Mouse (Mus musculus) forebrain, embryonic 15.5 days (tissue): ENCODE data around the gene Cdh22. TPM values are rescaled to one million over a fixed set of nuclear protein-coding genes. Genes with fewer than 3 reads are reported as not detected.
A peak's percentile ranks its signal among the peaks of the same experiment; 100 is the strongest.

ENCODE experiments used
- ATAC-seq: fragments of 200-750 bp; cut with Nextera tagmentation; replicated peaks from 2 replicates; pipeline ENCODE4 v1.8.0; 2017; ENCODE audit warnings: mild to moderate bottlenecking, moderate TSS enrichment, moderate library complexity
- H3K27ac ChIP-seq: fragments of 300-500 bp; sonication (generic); replicated peaks from 2 replicates; pipeline ENCODE4 v1.5.1; 2015; ENCODE audit warnings: mild to moderate bottlenecking, inconsistent platforms
- H3K27me3 ChIP-seq: fragments of 300-500 bp; sonication (generic); 2 replicates; pipeline ENCODE4 v1.6.1; 2015; ENCODE audit warnings: inconsistent platforms
- H3K36me3 ChIP-seq: fragments of 300-500 bp; sonication (generic); 2 replicates; pipeline ENCODE4 v1.6.1; 2015; ENCODE audit warnings: mild to moderate bottlenecking, inconsistent platforms
- H3K4me1 ChIP-seq: fragments of 300-500 bp; sonication (generic); 2 replicates; pipeline ENCODE4 v1.6.1; 2015; ENCODE audit warnings: inconsistent platforms
- H3K4me2 ChIP-seq: fragments of 300-500 bp; sonication (generic); replicated peaks from 2 replicates; pipeline ENCODE4 v1.6.1; 2015; ENCODE audit warnings: mild to moderate bottlenecking, inconsistent platforms
- H3K4me3 ChIP-seq: fragments of 300-500 bp; sonication (generic); 2 replicates; pipeline ENCODE4 v1.5.1; 2015; ENCODE audit warnings: mild to moderate bottlenecking, inconsistent platforms
- H3K9ac ChIP-seq: fragments of 300-500 bp; sonication (generic); replicated peaks from 2 replicates; pipeline ENCODE4 v1.6.1; 2015; ENCODE audit warnings: mild to moderate bottlenecking, inconsistent platforms
- H3K9me3 ChIP-seq: fragments of 300-500 bp; sonication (generic); 2 replicates; pipeline ENCODE4 v1.6.1; 2016; ENCODE audit warnings: inconsistent platforms
- WGBS: fragments of 180-500 bp; shearing (Covaris S2); methylation state at CpG from one replicate; pipeline ENCODE4 v1.1.7; 2015; ENCODE audit warnings: mixed read lengths; 5-methylcytosine and 5-hydroxymethylcytosine counted together
- polyA plus RNA-seq: library from polyadenylated mRNA; unstranded; fragments of >200 nt; fragmentation: Nextera tagmentation; extraction: Ambion mirVana; gene quantifications from 2 replicates; pipeline ENCODE4 v1.2.1, GENCODE M21; 2015

Gene Cdh22
- polyA plus RNA-seq, 1 experiment from 2014 or later = 6.1 TPM

- Histone ChIP-seq H3K27ac (no peak overlapping the region), H3K9me3 (no peaks in the 10 kb centered on the region), H3K9ac (no peak overlapping the region), H3K4me2 (no peak overlapping the region), H3K36me3 (no peaks in the 10 kb centered on the region), H3K27me3 (0 out of 2 replicates have a peak, but pooled peaks cover 3% of the 10 kb centered on the region), H3K4me3 (no peak overlapping the region), H3K4me1 (peaks cover 23% of the 10 kb centered on the region)
- no peak for ATAC-seq
- WGBS = 79% methylated on average over 8 of the region's 8 CpGs
Measured at GRCm38 (mm10) chr2:165220347-165220945, 14.2 kb downstream of the Cdh22 start.

- no peak overlapping the region for H3K4me2 ChIP-seq
- H3K27me3 ChIP-seq = 0 out of 2 replicates have a peak, but pooled peaks cover 3% of the 10 kb centered on the region
- H3K36me3 ChIP-seq = no peaks in the 10 kb centered on the region
- no peak for ATAC-seq
- H3K4me3 ChIP-seq = no peak overlapping the region
- H3K4me1 ChIP-seq = peaks cover 27% of the 10 kb centered on the region
- WGBS = 67% methylated on average over 8 of the region's 8 CpGs
- no peak overlapping the region for H3K9ac ChIP-seq
- H3K27ac ChIP-seq = no peak overlapping the region
- H3K9me3 ChIP-seq = no peaks in the 10 kb centered on the region
Measured at GRCm38 (mm10) chr2:165218954-165219353, 15.7 kb downstream of the Cdh22 start.

- no peak overlapping the region for H3K4me2 ChIP-seq
- ATAC-seq = no peak
- H3K4me1 ChIP-seq = peaks cover 25% of the 10 kb centered on the region
- 91% methylated on average over 16 of the region's 16 CpGs for WGBS
- H3K27ac ChIP-seq = no peak overlapping the region
- H3K27me3 ChIP-seq = peaks cover 7% of the 10 kb centered on the region; the same call in 1 of the 2 replicates
- no peak overlapping the region for H3K9ac ChIP-seq
- no peak overlapping the region for H3K4me3 ChIP-seq
- H3K36me3 ChIP-seq = no peaks in the 10 kb centered on the region
- no peaks in the 10 kb centered on the region for H3K9me3 ChIP-seq
Measured at GRCm38 (mm10) chr2:165217361-165218149, 17.1 kb downstream of the Cdh22 start.

GRCm38 (mm10) chr2:165215103-165215951 lies 19.3 kb downstream of the Cdh22 start:
- ATAC-seq = peak; percentile 61
- Histone ChIP-seq H3K9me3 (no peaks in the 10 kb centered on the region), H3K9ac (no peak overlapping the region), H3K27me3 (peaks cover 11% of the 10 kb centered on the region; the same call in 1 of the 2 replicates), H3K4me3 (peak overlapping the region; percentile 17), H3K27ac (peak overlapping the region; percentile 34; the same call in 1 of the 2 replicates), H3K36me3 (no peaks in the 10 kb centered on the region), H3K4me2 (peak overlapping the region; percentile 40), H3K4me1 (peaks cover 36% of the 10 kb centered on the region)
- 3% methylated on average over 39 of the region's 39 CpGs for WGBS

GRCm38 (mm10) chr2:165211426-165212079 lies 23.1 kb downstream of the Cdh22 start:
- Histone ChIP-seq H3K4me1 (peaks cover 41% of the 10 kb centered on the region), H3K4me2 (peak overlapping the region; percentile 29), H3K9me3 (no peaks in the 10 kb centered on the region), H3K36me3 (no peaks in the 10 kb centered on the region), H3K4me3 (peak overlapping the region; percentile 1; the same call in 1 of the 2 replicates), H3K27ac (no peak overlapping the region; the same call in 1 of the 2 replicates), H3K27me3 (peaks cover 11% of the 10 kb centered on the region; the same call in 1 of the 2 replicates), H3K9ac (no peak overlapping the region)
- 3% methylated on average over 20 of the region's 20 CpGs for WGBS
- ATAC-seq = peak; percentile 30

GRCm38 (mm10) chr2:165210948-165211347 lies 23.7 kb downstream of the Cdh22 start:
- Histone ChIP-seq H3K36me3 (no peaks in the 10 kb centered on the region), H3K27me3 (peaks cover 11% of the 10 kb centered on the region; the same call in 1 of the 2 replicates), H3K4me3 (no peak overlapping the region), H3K4me2 (peak overlapping the region; percentile 29), H3K9ac (no peak overlapping the region), H3K27ac (no peak overlapping the region), H3K9me3 (no peaks in the 10 kb centered on the region), H3K4me1 (peaks cover 39% of the 10 kb centered on the region)
- no peak for ATAC-seq
- 1% methylated on average over 15 of the region's 15 CpGs for WGBS

GRCm38 (mm10) chr2:165207689-165208088 lies 27.0 kb downstream of the Cdh22 start:
- no peak overlapping the region for H3K4me3 ChIP-seq
- peaks cover 34% of the 10 kb centered on the region for H3K4me1 ChIP-seq
- 52% methylated on average over 11 of the region's 11 CpGs for WGBS
- no peaks in the 10 kb centered on the region for H3K9me3 ChIP-seq
- H3K27me3 ChIP-seq = 0 out of 2 replicates have a peak, but pooled peaks cover 3% of the 10 kb centered on the region
- H3K4me2 ChIP-seq = no peak overlapping the region
- no peak overlapping the region for H3K27ac ChIP-seq
- no peak overlapping the region for H3K9ac ChIP-seq
- H3K36me3 ChIP-seq = no peaks in the 10 kb centered on the region
- no peak for ATAC-seq

GRCm38 (mm10) chr2:165207086-165207485 lies 27.6 kb downstream of the Cdh22 start:
- no peaks in the 10 kb centered on the region for H3K9me3 ChIP-seq
- H3K9ac ChIP-seq = no peak overlapping the region
- no peak overlapping the region for H3K4me3 ChIP-seq
- H3K4me1 ChIP-seq = peaks cover 36% of the 10 kb centered on the region
- no peaks in the 10 kb centered on the region for H3K36me3 ChIP-seq
- no peak overlapping the region for H3K4me2 ChIP-seq
- 0 out of 2 replicates have a peak, but pooled peaks cover 3% of the 10 kb centered on the region for H3K27me3 ChIP-seq
- H3K27ac ChIP-seq = no peak overlapping the region
- 84% methylated on average over 4 of the region's 4 CpGs for WGBS
- no peak for ATAC-seq

GRCm38 (mm10) chr2:165205486-165205885 lies 29.2 kb downstream of the Cdh22 start:
- H3K4me2 ChIP-seq = no peak overlapping the region
- no peak for ATAC-seq
- H3K4me3 ChIP-seq = no peak overlapping the region

GRCm38 (mm10) chr2:165204931-165205330 lies 29.7 kb downstream of the Cdh22 start:
- H3K36me3 ChIP-seq = no peaks in the 10 kb centered on the region
- H3K9ac ChIP-seq = no peak overlapping the region
- no peaks in the 10 kb centered on the region for H3K9me3 ChIP-seq
- no peak overlapping the region for H3K4me2 ChIP-seq
- WGBS = 36% methylated on average over 7 of the region's 7 CpGs
- H3K27ac ChIP-seq = no peak overlapping the region
- ATAC-seq = peak; percentile 58; the same call in 1 of the 2 replicates
- peaks cover 26% of the 10 kb centered on the region for H3K4me1 ChIP-seq
- H3K4me3 ChIP-seq = no peak overlapping the region
- no peaks in the 10 kb centered on the region for H3K27me3 ChIP-seq

More at GRCm38 (mm10) chr2:165205486-165205885, 29.2 kb downstream of the Cdh22 start:
- Histone ChIP-seq H3K27me3 (no peaks in the 10 kb centered on the region), H3K27ac (no peak overlapping the region), H3K36me3 (no peaks in the 10 kb centered on the region), H3K9me3 (no peaks in the 10 kb centered on the region), H3K4me1 (peaks cover 28% of the 10 kb centered on the region), H3K9ac (no peak overlapping the region)
- 80% methylated on average over 6 of the region's 6 CpGs for WGBS
